Mouse (Mus musculus): ENCODE results near the gene Mipol1. TPM values are rescaled to one million over a fixed set of nuclear protein-coding genes. Genes with fewer than 3 reads are reported as not detected.

Gene Mipol1
- polyA plus RNA-seq, 1 experiment from 2014 or later, result 5.0 TPM

Other genes with a start within 250 kb of the Mipol1 start
- 0.13 and 0.36 TPM in 2 replicates for gene Slc25a21, start 33.0 kb upstream of the Mipol1 start, polyA plus RNA-seq (2014; fragmentation: Nextera tagmentation; extraction: Ambion mirVana)
- 30.0 and 31.0 TPM in 2 replicates for gene Prps1l3, start within 50 bp of the Mipol1 start, polyA plus RNA-seq (2014; fragmentation: Nextera tagmentation; extraction: Ambion mirVana)

Data from hindbrain, embryonic 14.5 days (tissue).